Mouse (Mus musculus) right cerebral cortex, postnatal 25 days (tissue): Measurements from ENCODE around the gene Vegfa.
"Not testable (repeated sequence)": the region's sequence is repeated elsewhere in the genome, so short reads cannot be mapped to it uniquely, and the experiment has no call there.

Experiments used
- DNase-seq: peaks from one replicate; pipeline ENCODE4 v3.0.0; 2022

Vegfa gene

DNA sequence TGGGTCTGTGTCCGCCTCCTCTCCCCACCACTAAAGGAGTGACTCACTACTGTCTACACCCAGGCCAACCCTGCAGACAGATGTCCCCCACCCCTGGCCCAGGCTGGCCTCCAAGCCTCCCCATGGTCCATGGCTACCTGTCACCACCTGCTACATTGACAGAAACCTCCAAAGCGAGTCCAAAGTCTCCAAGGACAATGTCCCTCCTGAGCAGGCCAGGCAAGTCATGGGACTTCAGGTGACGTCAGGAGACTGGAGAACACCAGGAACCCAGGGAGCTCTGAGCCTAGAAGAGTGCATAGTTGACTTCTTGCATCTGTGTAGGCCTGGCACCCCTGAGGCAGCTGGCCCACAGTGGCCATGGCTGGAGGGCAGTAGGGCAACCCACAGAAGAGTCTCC is 45.3 kb downstream of the Vegfa start:
- no peak for DNase-seq

DNA sequence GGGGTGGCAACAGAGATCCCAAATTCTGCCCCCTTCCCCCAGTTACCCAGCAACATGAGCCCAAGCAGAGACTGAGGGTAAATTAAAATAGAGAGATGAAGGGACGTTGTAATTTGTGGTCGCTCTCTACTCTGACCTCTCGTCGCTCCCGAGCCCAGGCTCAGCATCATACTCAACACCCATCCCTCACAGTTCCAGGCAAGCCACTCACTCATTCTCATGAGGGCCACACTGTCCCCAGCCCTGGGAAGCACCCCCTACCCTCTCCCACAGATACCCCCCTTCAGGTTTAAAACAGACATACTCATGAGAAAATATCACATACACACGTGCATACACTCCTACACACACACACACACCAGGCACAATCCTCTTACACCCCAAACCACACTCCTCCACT is 45.8 kb downstream of the Vegfa start:
- DNase-seq: no peak

DNA sequence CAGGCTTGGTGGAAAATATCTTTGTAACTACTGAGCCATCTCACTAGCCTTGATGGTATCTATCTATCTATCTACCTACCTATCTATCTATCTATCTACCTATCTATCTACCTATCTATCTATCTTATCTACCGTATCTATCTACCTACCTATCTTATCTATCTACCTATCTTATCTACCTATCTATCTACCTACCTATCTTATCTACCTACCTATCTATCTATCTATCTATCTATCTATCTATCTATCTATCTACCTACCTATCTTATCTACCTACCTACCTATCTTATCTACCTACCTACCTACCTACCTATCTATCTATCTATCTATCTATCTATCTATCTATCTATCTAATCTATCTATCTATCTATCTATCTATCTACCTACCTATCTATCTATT is 49.0 kb downstream of the Vegfa start:
- DNase-seq: not testable (repeated sequence)

DNA sequence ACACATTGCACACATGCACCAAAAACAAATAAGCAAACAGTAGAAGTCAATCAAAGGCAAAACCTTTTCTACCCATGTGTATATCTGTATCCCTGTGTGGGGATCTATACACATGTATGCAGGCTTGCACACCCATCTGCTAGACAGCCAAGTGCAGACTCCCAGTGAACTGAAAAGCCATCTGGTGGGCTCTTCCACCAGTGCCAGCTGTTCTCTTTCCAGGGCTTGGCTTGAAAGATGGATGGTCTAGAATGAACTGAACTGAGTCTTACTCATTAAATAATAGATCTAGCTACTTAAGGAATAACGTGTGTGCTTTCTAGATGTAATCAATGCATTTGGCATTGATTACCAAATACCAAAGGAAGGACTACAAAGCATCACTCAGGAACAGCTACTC is 50.3 kb downstream of the Vegfa start:
- DNase-seq: no peak

- DNase-seq: no peak
These were observed 53.0 kb downstream of the Vegfa start for GRCm38 (mm10) chr17:45979025-45979805.

- no peak for DNase-seq
These were observed 57.7 kb downstream of the Vegfa start for GRCm38 (mm10) chr17:45974461-45974860.

- DNase-seq: no peak
These were observed 59.0 kb downstream of the Vegfa start for GRCm38 (mm10) chr17:45973214-45973613.

GRCm38 (mm10) chr17:45972405-45972804 is 59.8 kb downstream of the Vegfa start:
- no peak for DNase-seq

DNA sequence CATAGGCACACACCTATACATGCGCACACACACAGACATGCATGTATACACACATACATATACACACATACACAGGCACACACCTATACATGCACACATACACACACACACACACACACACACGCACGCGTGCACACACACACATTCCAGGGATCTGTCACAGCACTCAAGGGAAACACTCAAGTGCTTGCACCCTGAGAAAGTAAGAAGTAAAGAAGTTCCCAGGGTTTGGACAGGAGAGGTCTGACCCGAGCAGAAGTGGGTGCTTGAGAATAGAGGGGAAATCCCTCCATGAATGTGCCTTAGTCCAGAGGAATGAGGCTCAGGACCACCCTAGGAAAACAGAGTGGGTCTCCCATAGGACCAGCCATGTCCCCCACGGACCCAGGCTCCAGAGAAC is 60.4 kb downstream of the Vegfa start:
- DNase-seq: no peak

GRCm38 (mm10) chr17:45970741-45971550 is 61.2 kb downstream of the Vegfa start:
- DNase-seq: no peak

GRCm38 (mm10) chr17:45969596-45969995 is 62.6 kb downstream of the Vegfa start:
- DNase-seq: no peak

DNA sequence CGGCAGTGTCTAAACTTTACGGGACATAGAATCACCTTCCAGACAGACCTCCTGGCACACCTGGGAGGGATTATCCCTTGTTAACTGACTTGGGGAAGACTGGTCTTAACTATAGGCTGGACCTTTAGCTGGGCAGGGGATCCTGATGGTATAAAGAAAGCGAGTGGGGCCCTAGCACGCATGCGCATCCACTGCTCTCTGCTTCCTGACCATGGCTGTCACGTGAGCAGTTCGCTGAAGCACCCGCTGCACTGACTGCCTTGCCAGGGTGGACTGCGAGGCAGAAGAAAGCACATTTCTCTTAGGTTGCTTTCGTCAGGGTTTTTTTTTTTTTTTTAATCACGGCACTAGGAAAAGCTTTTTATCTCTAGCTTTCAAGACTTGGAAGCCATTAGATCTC is 63.8 kb downstream of the Vegfa start:
- no peak for DNase-seq
